Mouse (Mus musculus): Measurements from ENCODE around the gene Muc4.

DNA sequence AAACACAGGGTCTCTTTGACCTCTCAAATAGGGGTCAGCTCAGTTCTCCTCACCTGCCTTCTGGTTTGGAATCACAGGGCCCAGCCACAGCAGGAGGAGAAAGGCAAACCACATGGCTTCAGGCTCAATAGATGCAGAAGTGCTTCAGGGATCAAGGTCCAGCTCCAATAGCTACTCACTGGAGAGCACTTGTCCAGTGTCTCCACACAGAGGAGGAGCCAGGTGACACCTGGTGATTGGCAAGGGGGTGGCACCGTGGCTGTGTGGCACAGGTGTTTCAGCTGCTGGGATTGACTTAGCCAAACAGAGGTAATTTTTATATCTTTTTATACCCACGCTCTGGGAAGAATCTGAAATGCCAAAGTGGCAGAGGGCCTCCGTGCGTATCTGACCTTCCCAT, 74.6 kb downstream of the Muc4 start, which contains the start of gene Smbd1:
- TF ChIP-seq CTCF (conservative IDR thresholded peaks at IDR 0.05; ENCODE audit: low read length) (no peak), NANOG (IDR thresholded peaks at IDR 0.05; ENCODE audit: borderline replicate concordance, low read length) (no peak)

Measured in E14TG2a.4 (cell line).